Comparison of ENCODE assay signal across 32 mouse cellular contexts in the genomic region with DNA sequence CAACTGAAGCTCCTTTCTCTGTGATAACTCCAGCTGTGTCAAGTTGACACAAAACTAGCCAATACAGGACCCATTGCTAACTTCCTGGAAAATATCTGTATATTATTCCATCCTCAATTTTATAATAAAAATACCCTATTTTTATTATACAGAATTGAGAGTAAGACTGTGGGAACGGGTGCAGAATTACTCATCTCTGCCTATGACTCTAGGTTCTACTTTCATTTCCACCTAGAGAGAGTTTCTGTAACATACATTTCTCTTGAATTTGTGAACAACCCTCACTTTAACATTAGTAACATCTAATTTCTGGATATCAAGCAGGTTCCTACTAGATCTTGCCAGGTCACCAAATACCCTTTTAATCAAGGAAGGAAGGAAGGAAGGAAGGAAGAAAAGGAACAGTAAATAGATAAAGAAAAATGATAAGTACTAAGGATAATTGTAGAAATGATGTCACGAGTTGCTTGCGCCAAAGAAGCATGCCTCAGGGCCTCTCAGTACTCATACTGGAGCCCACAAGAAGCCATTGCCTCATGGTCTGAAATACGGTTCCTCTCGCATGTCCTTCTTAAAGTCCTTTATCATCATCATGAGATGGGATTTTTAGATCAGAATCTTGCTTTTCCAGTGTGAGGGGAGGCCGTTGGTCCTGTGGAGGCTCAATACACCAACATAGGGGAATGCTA.
"Had no signal": no experiment of that assay in that cellular context is flagged by ENCODE, and none has a peak within 500 bp of the region (broad histone marks: within the 10 kb centered on the region; RNA-seq: fewer than 3 reads in every experiment).

No protein-coding gene starts in this region.

- H3K4me3 ChIP-seq: heart, embryonic 10.5 days; heart, embryonic 12.5 days; heart, embryonic 13.5 days; heart, embryonic 15.5 days; hindbrain, embryonic 10.5 days; hindbrain, embryonic 12.5 days; hindbrain, embryonic 13.5 days; hindbrain, embryonic 15.5 days; intestine, embryonic 15.5 days; kidney, embryonic 15.5 days; layer of hippocampus, adult 2 months; left cerebral cortex, adult 2 months had no signal

- H3K36me3 ChIP-seq: heart, embryonic 10.5 days; heart, embryonic 12.5 days; heart, embryonic 13.5 days; heart, embryonic 15.5 days; hindbrain, embryonic 10.5 days; hindbrain, embryonic 12.5 days; hindbrain, embryonic 13.5 days; hindbrain, embryonic 15.5 days; intestine, embryonic 15.5 days; kidney, embryonic 15.5 days had no signal

- DNase-seq: heart, postnatal 10 days; heart, postnatal 14 days; heart, postnatal 36 days; heart, postnatal 4 days; kidney, adult 11 months; kidney, adult 18-20 months; kidney, adult 2 months; kidney, adult 8-10 months; kidney, adult 9 months; kidney, postnatal 10 days; kidney, postnatal 14 days; kidney, postnatal 25 days; kidney, postnatal 36 days; kidney, postnatal 4 days; layer of hippocampus, adult 9-11 months; layer of hippocampus, postnatal 36 days had no signal

- H3K4me1 ChIP-seq: heart, embryonic 10.5 days; heart, embryonic 12.5 days; heart, embryonic 13.5 days; heart, embryonic 15.5 days; hindbrain, embryonic 10.5 days; hindbrain, embryonic 12.5 days; hindbrain, embryonic 13.5 days; hindbrain, embryonic 15.5 days; intestine, embryonic 15.5 days; kidney, embryonic 15.5 days had no signal

- H3K27me3 ChIP-seq: heart, embryonic 12.5 days; heart, embryonic 13.5 days; heart, embryonic 15.5 days; hindbrain, embryonic 12.5 days; hindbrain, embryonic 13.5 days; hindbrain, embryonic 15.5 days; intestine, embryonic 15.5 days; kidney, embryonic 15.5 days had no signal

- H3K4me2 ChIP-seq: heart, embryonic 11.5 days; heart, embryonic 12.5 days; heart, embryonic 13.5 days; heart, embryonic 15.5 days; hindbrain, embryonic 12.5 days; hindbrain, embryonic 13.5 days; hindbrain, embryonic 14.5 days; hindbrain, embryonic 15.5 days; intestine, embryonic 15.5 days; kidney, embryonic 15.5 days had no signal

- H3K9ac ChIP-seq: heart, embryonic 12.5 days; heart, embryonic 13.5 days; heart, embryonic 15.5 days; hindbrain, embryonic 12.5 days; hindbrain, embryonic 13.5 days; hindbrain, embryonic 14.5 days; hindbrain, embryonic 15.5 days; intestine, embryonic 15.5 days; kidney, embryonic 15.5 days had no signal

- H3K9me3 ChIP-seq: heart, embryonic 10.5 days; heart, embryonic 12.5 days; heart, embryonic 13.5 days; heart, embryonic 15.5 days; hindbrain, embryonic 10.5 days; hindbrain, embryonic 12.5 days; hindbrain, embryonic 13.5 days; hindbrain, embryonic 15.5 days; intestine, embryonic 15.5 days; kidney, embryonic 15.5 days had no signal

- H3K27ac ChIP-seq: heart, embryonic 10.5 days; heart, embryonic 13.5 days; heart, embryonic 15.5 days; hindbrain, embryonic 10.5 days; hindbrain, embryonic 12.5 days; hindbrain, embryonic 13.5 days; hindbrain, embryonic 14.5 days; hindbrain, embryonic 15.5 days; hindbrain, postnatal 0 days; intestine, embryonic 15.5 days; kidney, embryonic 15.5 days; kidney, postnatal 0 days; layer of hippocampus, adult 2 months; left cerebral cortex, adult 2 months had no signal
